Mouse (Mus musculus) midbrain, postnatal 0 days (tissue): ENCODE data around the gene Ube2f. TPM values are rescaled to one million over a fixed set of nuclear protein-coding genes. Genes with fewer than 3 reads are reported as not detected.
A peak's percentile ranks its signal among the peaks of the same experiment; 100 is the strongest.

Experiments
- ATAC-seq: fragments of 200-750 bp; cut with Nextera tagmentation; 2 replicates; pipeline ENCODE4 v1.8.0; 2017; ENCODE audit warnings: moderate number of reproducible peaks, mild to moderate bottlenecking, moderate TSS enrichment, moderate library complexity; ENCODE audit not compliant: low FRiP score
- DNase-seq: peaks from one replicate; pipeline ENCODE4 v3.0.0-alpha.2; 2015; ENCODE audit warnings: low spot score
- H3K27ac ChIP-seq: fragments of 300-500 bp; sonication (generic); 2 replicates; pipeline ENCODE4 v1.5.1; 2014; ENCODE audit warnings: low read depth, mild to moderate bottlenecking, low read length, mixed read lengths
- H3K27me3 ChIP-seq: fragments of 300-500 bp; sonication (generic); 2 replicates; pipeline ENCODE4 v1.6.1; 2014; ENCODE audit warnings: low read length, control low read depth, mixed read lengths; ENCODE audit not compliant: insufficient read depth
- H3K36me3 ChIP-seq: fragments of 300-500 bp; sonication (generic); 2 replicates; pipeline ENCODE4 v1.6.1; 2014; ENCODE audit warnings: low read length, control low read depth, mixed read lengths; ENCODE audit not compliant: insufficient read depth
- H3K4me1 ChIP-seq: fragments of 300-500 bp; sonication (generic); 2 replicates; pipeline ENCODE4 v1.6.1; 2014; ENCODE audit warnings: mild to moderate bottlenecking, control low read depth, antibody characterized with exemption, low read length, mixed read lengths; ENCODE audit not compliant: insufficient read depth
- H3K4me2 ChIP-seq: fragments of 300-500 bp; sonication (generic); 2 replicates; pipeline ENCODE4 v1.6.1; 2014; ENCODE audit warnings: low read depth, mild to moderate bottlenecking, low read length, mixed read lengths; ENCODE audit not compliant: poor library complexity, severe bottlenecking
- H3K4me3 ChIP-seq: fragments of 300-500 bp; sonication (generic); 2 replicates; pipeline ENCODE4 v1.5.1; 2014; ENCODE audit warnings: low read depth, mild to moderate bottlenecking, low read length, moderate library complexity
- H3K9ac ChIP-seq: fragments of 300-500 bp; sonication (generic); replicated peaks from 2 replicates; pipeline ENCODE4 v1.6.1; 2014; ENCODE audit warnings: mild to moderate bottlenecking, low read length, moderate library complexity, mixed read lengths; ENCODE audit not compliant: poor library complexity, severe bottlenecking
- H3K9me3 ChIP-seq: fragments of 300-500 bp; sonication (generic); 2 replicates; pipeline ENCODE4 v1.6.1; 2016; ENCODE audit warnings: low read length, control low read depth
- CTCF ChIP-seq: IDR thresholded peaks from 2 replicates; pipeline ENCODE4 v1.5.1; 2016; ENCODE audit warnings: antibody characterized with exemption, mild to moderate bottlenecking
- WGBS: fragments of 180-500 bp; shearing (Covaris S2); extraction: QIAGEN DNeasy Blood & Tissue Kit; methylation state at CpG from one replicate; pipeline ENCODE4 v1.1.7; 2014; 5-methylcytosine and 5-hydroxymethylcytosine counted together
- polyA plus RNA-seq: library from polyadenylated mRNA; unstranded; fragments of >200 nt; fragmentation: Nextera tagmentation; extraction: Ambion mirVana; gene quantifications from 2 replicates; pipeline ENCODE4 v1.2.1, GENCODE M21; 2015
- total RNA-seq: library from RNA; depleted of rRNA; stranded (reverse); fragments of >200 nt; gene quantifications from 2 replicates; pipeline ENCODE4 v1.2.3, GENCODE M21; 2014

Gene Ube2f
- total and polyA plus RNA-seq, 2 experiments from 2014 or later, result 41.2 to 42.5 TPM

- no peak for DNase-seq
- no peaks in the 10 kb centered on the region for H3K36me3 ChIP-seq
- TF ChIP-seq CTCF, result no peak
- no peak overlapping the region for H3K27ac ChIP-seq
- no peak overlapping the region for H3K9ac ChIP-seq
- H3K27me3 ChIP-seq, result no peaks in the 10 kb centered on the region
- no peak for ATAC-seq
- no peak overlapping the region for H3K4me2 ChIP-seq
- H3K4me3 ChIP-seq, result no peak overlapping the region
- H3K9me3 ChIP-seq, result no peaks in the 10 kb centered on the region
- H3K4me1 ChIP-seq, result peaks cover 5% of the 10 kb centered on the region
- 95% methylated on average over 6 of the region's 6 CpGs for WGBS
Observed at GRCm38 (mm10) chr1:91295544-91295943, 45.4 kb downstream of the Ube2f start.

- H3K27ac ChIP-seq, result peak within 1 kb of the TSS; percentile 47; the same call in 1 of the 2 replicates
- WGBS, result under 1% methylated on average over 49 of the region's 65 CpGs
Observed at GRCm38 (mm10) chr1:91297799-91298744, 48.0 kb downstream of the Ube2f start, which contains the start of gene Scly. TSS of gene Scly (plus strand) at chr1:91298338.

GRCm38 (mm10) chr1:91299026-91299706 is 49.1 kb downstream of the Ube2f start:
- Histone ChIP-seq H3K9ac (0 out of 2 replicates have a peak overlapping the region, but pooled peaks have one; percentile 29), H3K9me3 (no peaks in the 10 kb centered on the region), H3K27me3 (no peaks in the 10 kb centered on the region), H3K4me2 (peak overlapping the region; percentile 75), H3K27ac (no peak overlapping the region), H3K4me3 (peak overlapping the region; percentile 82), H3K4me1 (peaks cover 5% of the 10 kb centered on the region), H3K36me3 (no peaks in the 10 kb centered on the region)
- no peak for TF ChIP-seq CTCF
- no peak for ATAC-seq
- 86% methylated on average over 13 of the region's 13 CpGs for whole genome bisulfite sequencing
- no peak for DNase-seq

More at GRCm38 (mm10) chr1:91297799-91298744, 48.0 kb downstream of the Ube2f start, which contains the start of gene Scly:
- no peaks in the 10 kb centered on the region for H3K27me3 ChIP-seq
- TF ChIP-seq CTCF, result peak; percentile 29
- peak within 1 kb of the TSS; percentile 76 for H3K9ac ChIP-seq
- H3K4me2 ChIP-seq, result peak within 1 kb of the TSS; percentile 75
- ATAC-seq, result peak; percentile 99
- peaks cover 5% of the 10 kb centered on the region for H3K4me1 ChIP-seq
- peak; percentile 96 for DNase-seq
- no peaks in the 10 kb centered on the region for H3K36me3 ChIP-seq
- H3K4me3 ChIP-seq, result peak within 1 kb of the TSS; percentile 82
- no peaks in the 10 kb centered on the region for H3K9me3 ChIP-seq

- WGBS, result 90% methylated on average over 5 of the region's 5 CpGs
- DNase-seq, result peak; percentile 51
- H3K9me3 ChIP-seq, result no peaks in the 10 kb centered on the region
Observed at GRCm38 (mm10) chr1:91299707-91300426, 49.8 kb downstream of the Ube2f start.

GRCm38 (mm10) chr1:91301206-91301920 is 51.3 kb downstream of the Ube2f start:
- no peak for TF ChIP-seq CTCF
- WGBS, result 91% methylated on average over 3 of the region's 3 CpGs
- peaks cover 5% of the 10 kb centered on the region for H3K4me1 ChIP-seq
- H3K27me3 ChIP-seq, result no peaks in the 10 kb centered on the region
- no peak for ATAC-seq
- no peak overlapping the region for H3K9ac ChIP-seq
- H3K4me2 ChIP-seq, result no peak overlapping the region
- H3K27ac ChIP-seq, result no peak overlapping the region
- no peak for DNase-seq
- peaks cover 9% of the 10 kb centered on the region for H3K36me3 ChIP-seq
- H3K9me3 ChIP-seq, result no peaks in the 10 kb centered on the region
- H3K4me3 ChIP-seq, result no peak overlapping the region

More at GRCm38 (mm10) chr1:91299707-91300426, 49.8 kb downstream of the Ube2f start:
- no peaks in the 10 kb centered on the region for H3K27me3 ChIP-seq
- no peak overlapping the region for H3K4me2 ChIP-seq
- H3K36me3 ChIP-seq, result no peaks in the 10 kb centered on the region
- no peak overlapping the region for H3K9ac ChIP-seq
- no peak for ATAC-seq
- H3K27ac ChIP-seq, result no peak overlapping the region
- no peak for TF ChIP-seq CTCF
- no peak overlapping the region for H3K4me3 ChIP-seq
- H3K4me1 ChIP-seq, result peaks cover 5% of the 10 kb centered on the region
